Mouse (Mus musculus) activated CD4-positive, CD25-positive, alpha-beta regulatory T cell, adult 9 weeks (primary cell): ENCODE measurements around the gene Galnt4. TPM values are rescaled to one million over a fixed set of nuclear protein-coding genes. Genes with fewer than 3 reads are reported as not detected.

ENCODE experiments used
- polyA plus RNA-seq: library from polyadenylated mRNA; unstranded; fragments of 100-300 nt; shearing (Covaris generic); gene quantifications from one replicate; pipeline ENCODE4 v1.2.1, GENCODE M21; 2017

The Galnt4 gene
- 7.2 TPM for polyA plus RNA-seq

GRCm38 (mm10) chr10:99107964-99108363 is at the start of gene Galnt4:
TSS of gene Galnt4 (plus strand) at chr10:99108159.

GRCm38 (mm10) chr10:99106703-99107631 is 992 bp upstream of the Galnt4 start, which contains the start of gene Poc1b:
TSS of gene Poc1b (plus strand) at chr10:99107036.

GRCm38 (mm10) chr10:99126225-99126624 is 18.3 kb downstream of the Galnt4 start, which contains the start of gene Phxr2:
TSS of gene Phxr2 (minus strand) at chr10:99126325.

Other genes with a start within 250 kb of the Galnt4 start
- 163 TPM for gene Atp2b1, start 193.8 kb upstream of the Galnt4 start, polyA plus RNA-seq
- 21.7 TPM for gene Poc1b, start 1.1 kb upstream of the Galnt4 start, polyA plus RNA-seq
- gene Phxr2, start 18.2 kb downstream of the Galnt4 start, polyA plus RNA-seq = 0.32 TPM
- 47.4 TPM for gene Dusp6, start 155.1 kb downstream of the Galnt4 start, polyA plus RNA-seq